28 mouse cellular contexts compared by ENCODE assay signal in genomic region chr5:74712811-74713210, GRCm38 (mm10). TPM values are rescaled to one million over a fixed set of nuclear protein-coding genes. Genes with fewer than 3 reads are reported as not detected.
"Had no signal": no experiment of that assay in that cellular context is flagged by ENCODE, and none has a peak within 500 bp of the region (broad histone marks: within the 10 kb centered on the region; RNA-seq: fewer than 3 reads in every experiment).

No protein-coding gene starts in this region.

- H3K4me2 ChIP-seq: embryonic facial prominence, embryonic 12.5 days; embryonic facial prominence, embryonic 13.5 days; embryonic facial prominence, embryonic 15.5 days; forebrain, embryonic 12.5 days; forebrain, embryonic 13.5 days; forebrain, embryonic 15.5 days had no signal

- DNase-seq: cerebellum, adult 9-10 months; cerebellum, adult 9-11 months; cerebellum, postnatal 10 days; cerebellum, postnatal 14 days; cerebellum, postnatal 25 days; cerebellum, postnatal 36 days; embryo, embryonic 11 days; forebrain, postnatal 0 days; gastrocnemius, adult 2 months; gastrocnemius, postnatal 10 days; gastrocnemius, postnatal 14 days; gastrocnemius, postnatal 25 days; gastrocnemius, postnatal 36 days; heart, adult 11 months; heart, adult 18-20 months; heart, adult 2 months had no signal

- ATAC-seq: forebrain, embryonic 13.5 days; forebrain, embryonic 14.5 days; forebrain, embryonic 15.5 days; forebrain, embryonic 16.5 days; forebrain, postnatal 0 days had no signal

- H3K27me3 ChIP-seq: embryonic facial prominence, embryonic 12.5 days; embryonic facial prominence, embryonic 13.5 days; embryonic facial prominence, embryonic 15.5 days; forebrain, embryonic 12.5 days; forebrain, embryonic 13.5 days; forebrain, embryonic 15.5 days had no signal

- H3K27ac ChIP-seq: embryonic facial prominence, embryonic 10.5 days; embryonic facial prominence, embryonic 12.5 days; embryonic facial prominence, embryonic 13.5 days; embryonic facial prominence, embryonic 15.5 days; forebrain, embryonic 10.5 days; forebrain, embryonic 12.5 days; forebrain, embryonic 13.5 days; forebrain, embryonic 15.5 days; gastrocnemius, adult 2 months; heart, adult 2 months had no signal

- H3K36me3 ChIP-seq: embryonic facial prominence, embryonic 10.5 days; embryonic facial prominence, embryonic 12.5 days; embryonic facial prominence, embryonic 13.5 days; embryonic facial prominence, embryonic 15.5 days; forebrain, embryonic 10.5 days; forebrain, embryonic 12.5 days; forebrain, embryonic 15.5 days had no signal

- H3K4me3 ChIP-seq: embryonic facial prominence, embryonic 10.5 days; embryonic facial prominence, embryonic 12.5 days; embryonic facial prominence, embryonic 13.5 days; embryonic facial prominence, embryonic 15.5 days; erythroblast, embryonic 14.5 days; forebrain, embryonic 10.5 days; forebrain, embryonic 12.5 days; forebrain, embryonic 13.5 days; forebrain, embryonic 15.5 days; gastrocnemius, adult 2 months; heart, adult 2 months had no signal

- H3K9ac ChIP-seq: embryonic facial prominence, embryonic 12.5 days; embryonic facial prominence, embryonic 13.5 days; embryonic facial prominence, embryonic 15.5 days; forebrain, embryonic 12.5 days; forebrain, embryonic 13.5 days; forebrain, embryonic 15.5 days; forebrain, postnatal 0 days had no signal

- H3K9me3 ChIP-seq: embryonic facial prominence, embryonic 10.5 days; embryonic facial prominence, embryonic 12.5 days; embryonic facial prominence, embryonic 13.5 days; embryonic facial prominence, embryonic 15.5 days; forebrain, embryonic 10.5 days; forebrain, embryonic 12.5 days; forebrain, embryonic 13.5 days; forebrain, embryonic 15.5 days had no signal

RNA-seq across cellular contexts. Expression of gene Lnx1, which starts 10.1 kb away (rescaled TPM):
- total RNA-seq: common myeloid progenitor, adult 5-6 weeks had no signal
- polyA plus RNA-seq: erythroblast, embryonic 14.5 days had no signal
